Mouse (Mus musculus) cortical plate, adult 2 months (tissue): ENCODE data around the gene Cdk5rap3. TPM values are rescaled to one million over a fixed set of nuclear protein-coding genes. Genes with fewer than 3 reads are reported as not detected.

Experiments
- H3K27ac ChIP-seq: fragments of 200-500 bp; 2 replicates; pipeline ENCODE4 v1.5.1; 2012; ENCODE audit warnings: low read length, control low read depth, inconsistent platforms; ENCODE audit not compliant: insufficient read depth
- H3K4me1 ChIP-seq: fragments of 200-500 bp; 2 replicates; pipeline ENCODE4 v1.6.1; 2011; ENCODE audit warnings: low read length; ENCODE audit not compliant: control insufficient read depth, insufficient read depth
- H3K4me3 ChIP-seq: fragments of 200-500 bp; 2 replicates; pipeline ENCODE4 v1.5.1; 2011; ENCODE audit warnings: mild to moderate bottlenecking, low read length, control low read depth; ENCODE audit not compliant: insufficient read depth
- CTCF ChIP-seq: fragments of 200-500 bp; IDR thresholded peaks from 2 replicates; pipeline ENCODE4 v1.5.1; 2011; ENCODE audit warnings: mild to moderate bottlenecking, control low read depth, low read length; ENCODE audit not compliant: insufficient read depth; ENCODE audit errors: extremely low read depth
- POLR2A ChIP-seq: fragments of 200-500 bp; IDR thresholded peaks from 2 replicates; pipeline ENCODE4 v1.6.1; 2011; ENCODE audit warnings: mild to moderate bottlenecking, low read length, control low read depth; ENCODE audit not compliant: insufficient read depth; ENCODE audit errors: extremely low read depth
- polyA plus RNA-seq: library from polyadenylated mRNA; depleted of rRNA; stranded (reverse); fragments of >200 nt; gene quantifications from 2 replicates; pipeline ENCODE4 v1.2.3, GENCODE M21; 2012

Cdk5rap3 gene
- polyA plus RNA-seq, 1 experiment: 42.9 TPM

- Histone ChIP-seq H3K4me1 (no peaks in the 10 kb centered on the region), H3K27ac (no peak overlapping the region), H3K4me3 (no peak overlapping the region)
- TF ChIP-seq POLR2A: no peak
- TF ChIP-seq CTCF: no peak
Measured at GRCm38 (mm10) chr11:96924861-96925260, 8.6 kb upstream of the Cdk5rap3 start.

GRCm38 (mm10) chr11:96919003-96919402 lies 2.7 kb upstream of the Cdk5rap3 start:
- Histone ChIP-seq H3K27ac (no peak overlapping the region), H3K4me3 (no peak overlapping the region), H3K4me1 (no peaks in the 10 kb centered on the region)
- TF ChIP-seq CTCF (no peak), POLR2A (no peak)

- TF ChIP-seq POLR2A (no peak), CTCF (no peak)
- no peak overlapping the region for H3K27ac ChIP-seq
- H3K4me3 ChIP-seq: no peak overlapping the region
- no peaks in the 10 kb centered on the region for H3K4me1 ChIP-seq
Measured at GRCm38 (mm10) chr11:96917415-96917814, 1.1 kb upstream of the Cdk5rap3 start.

GRCm38 (mm10) chr11:96916885-96917396 lies 645 bp upstream of the Cdk5rap3 start:
- H3K4me3 ChIP-seq: peak overlapping the region; percentile 82; the same call in 1 of the 2 replicates
- no peak overlapping the region for H3K27ac ChIP-seq
- H3K4me1 ChIP-seq: no peaks in the 10 kb centered on the region
- TF ChIP-seq POLR2A (no peak), CTCF (no peak)

- Histone ChIP-seq H3K4me3 (no peak overlapping the region), H3K27ac (no peak overlapping the region), H3K4me1 (no peaks in the 10 kb centered on the region)
- TF ChIP-seq CTCF (no peak), POLR2A (no peak)
Measured at GRCm38 (mm10) chr11:96912682-96913081, 3.6 kb downstream of the Cdk5rap3 start.

- H3K4me3 ChIP-seq: no peak overlapping the region
- no peaks in the 10 kb centered on the region for H3K4me1 ChIP-seq
- no peak for TF ChIP-seq POLR2A
- peak; percentile 90 for TF ChIP-seq CTCF
- no peak overlapping the region for H3K27ac ChIP-seq
Measured at GRCm38 (mm10) chr11:96910003-96910402, 6.3 kb downstream of the Cdk5rap3 start.

GRCm38 (mm10) chr11:96908594-96908993 lies 7.7 kb downstream of the Cdk5rap3 start:
- TF ChIP-seq CTCF (no peak), POLR2A (no peak)
- Histone ChIP-seq H3K4me1 (no peaks in the 10 kb centered on the region), H3K4me3 (no peak overlapping the region), H3K27ac (no peak overlapping the region)

GRCm38 (mm10) chr11:96906431-96907161 lies 9.7 kb downstream of the Cdk5rap3 start:
- H3K27ac ChIP-seq: no peak overlapping the region

GRCm38 (mm10) chr11:96902639-96903635 lies 13.4 kb downstream of the Cdk5rap3 start:
- TF ChIP-seq POLR2A: no peak
- TF ChIP-seq CTCF: no peak
- Histone ChIP-seq H3K4me1 (no peaks in the 10 kb centered on the region; the same call in 1 of the 2 replicates), H3K27ac (no peak overlapping the region), H3K4me3 (no peak overlapping the region)

More at GRCm38 (mm10) chr11:96906431-96907161, 9.7 kb downstream of the Cdk5rap3 start:
- Histone ChIP-seq H3K4me3 (no peak overlapping the region), H3K4me1 (no peaks in the 10 kb centered on the region; the same call in 1 of the 2 replicates)
- TF ChIP-seq CTCF (no peak), POLR2A (no peak)
